Mouse (Mus musculus): ENCODE data around the gene Klk8. TPM values are rescaled to one million over a fixed set of nuclear protein-coding genes. Genes with fewer than 3 reads are reported as not detected.

Gene Klk8
- polyA plus RNA-seq, 1 experiment from 2014 or later: 9.5 TPM

Other genes with a start within 250 kb of the Klk8 start
- 4.7 and 5.9 TPM in 2 replicates for gene Zfp658, start 235.3 kb upstream of the Klk8 start, polyA plus RNA-seq (2016; fragmentation: Nextera tagmentation; extraction: Ambion mirVana)
- gene Zfp719, start 218.0 kb upstream of the Klk8 start, polyA plus RNA-seq (2016; fragmentation: Nextera tagmentation; extraction: Ambion mirVana): 14.6 and 16.6 TPM in 2 replicates
- gene Zfp819, start 190.4 kb upstream of the Klk8 start, polyA plus RNA-seq (2016; fragmentation: Nextera tagmentation; extraction: Ambion mirVana): 0.87 and 1.6 TPM in 2 replicates
- gene Ceacam18, start 162.9 kb upstream of the Klk8 start, polyA plus RNA-seq (2016; fragmentation: Nextera tagmentation; extraction: Ambion mirVana): not detected in 2 replicates
- 0.16 and 0.66 TPM in 2 replicates for gene Siglece, start 137.4 kb upstream of the Klk8 start, polyA plus RNA-seq (2016; fragmentation: Nextera tagmentation; extraction: Ambion mirVana)
- gene Ctu1, start 125.6 kb upstream of the Klk8 start, polyA plus RNA-seq (2016; fragmentation: Nextera tagmentation; extraction: Ambion mirVana): 17.4 and 17.5 TPM in 2 replicates
- gene Klk14, start 107.2 kb upstream of the Klk8 start, polyA plus RNA-seq (2016; fragmentation: Nextera tagmentation; extraction: Ambion mirVana): not detected in 2 replicates
- 0.21 and 0.33 TPM in 2 replicates for gene Klk13, start 85.0 kb upstream of the Klk8 start, polyA plus RNA-seq (2016; fragmentation: Nextera tagmentation; extraction: Ambion mirVana)
- not detected in 2 replicates for gene Klk12, start 28.7 kb upstream of the Klk8 start, polyA plus RNA-seq (2016; fragmentation: Nextera tagmentation; extraction: Ambion mirVana)
- not detected in 2 replicates for gene Klk11, start 23.0 kb upstream of the Klk8 start, polyA plus RNA-seq (2016; fragmentation: Nextera tagmentation; extraction: Ambion mirVana)
- gene Klk10, start 16.5 kb upstream of the Klk8 start, polyA plus RNA-seq (2016; fragmentation: Nextera tagmentation; extraction: Ambion mirVana): 0.19 and 0.36 TPM in 2 replicates
- gene Klk9, start 5.7 kb upstream of the Klk8 start, polyA plus RNA-seq (2016; fragmentation: Nextera tagmentation; extraction: Ambion mirVana): not detected in 2 replicates
- not detected in 2 replicates for gene Klk7, start 13.7 kb downstream of the Klk8 start, polyA plus RNA-seq (2016; fragmentation: Nextera tagmentation; extraction: Ambion mirVana)
- gene Klk6, start 26.9 kb downstream of the Klk8 start, polyA plus RNA-seq (2016; fragmentation: Nextera tagmentation; extraction: Ambion mirVana): not detected in 2 replicates
- gene Klk5, start 44.4 kb downstream of the Klk8 start, polyA plus RNA-seq (2016; fragmentation: Nextera tagmentation; extraction: Ambion mirVana): 0.17 TPM in 1 of 2 replicates, not detected in the other
- gene Klk4, start 83.6 kb downstream of the Klk8 start, polyA plus RNA-seq (2016; fragmentation: Nextera tagmentation; extraction: Ambion mirVana): not detected in 2 replicates
- not detected in 2 replicates for gene Klk15, start 136.2 kb downstream of the Klk8 start, polyA plus RNA-seq (2016; fragmentation: Nextera tagmentation; extraction: Ambion mirVana)
- not detected in 2 replicates for gene Klk1b8, start 153.1 kb downstream of the Klk8 start, polyA plus RNA-seq (2016; fragmentation: Nextera tagmentation; extraction: Ambion mirVana)
- gene Klk1b1, start 169.2 kb downstream of the Klk8 start, polyA plus RNA-seq (2016; fragmentation: Nextera tagmentation; extraction: Ambion mirVana): not detected in 2 replicates
- gene Klk1b9, start 178.5 kb downstream of the Klk8 start, polyA plus RNA-seq (2016; fragmentation: Nextera tagmentation; extraction: Ambion mirVana): not detected in 2 replicates
- not detected in 2 replicates for gene Klk1b11, start 198.3 kb downstream of the Klk8 start, polyA plus RNA-seq (2016; fragmentation: Nextera tagmentation; extraction: Ambion mirVana)
- not detected in 2 replicates for gene Klk1b26, start 214.6 kb downstream of the Klk8 start, polyA plus RNA-seq (2016; fragmentation: Nextera tagmentation; extraction: Ambion mirVana)

All from midbrain, embryonic 10.5 days (tissue).